In genomic region chr16:91732816-91733215, GRCm38 (mm10) we compare ENCODE assay signal across 16 mouse cellular contexts.
"Had no signal": no experiment of that assay in that cellular context is flagged by ENCODE, and none has a peak within 500 bp of the region (broad histone marks: within the 10 kb centered on the region; RNA-seq: fewer than 3 reads in every experiment).

No protein-coding gene starts in this region.

- H3K4me3 ChIP-seq: myocyte; stomach, embryonic 15.5 days had no signal

- ATAC-seq: midbrain, embryonic 13.5 days; midbrain, embryonic 16.5 days had no signal

- H3K27me3 ChIP-seq: midbrain, embryonic 13.5 days; neural tube, embryonic 13.5 days; neural tube, embryonic 15.5 days; stomach, embryonic 15.5 days had no signal

- H3K4me2 ChIP-seq: lung, embryonic 14.5 days; stomach, embryonic 15.5 days had no signal

- DNase-seq: lung, adult 18-20 months; lung, embryonic 14.5 days; lung, postnatal 10 days; lung, postnatal 4 days; retina, postnatal 1 day; right cerebral cortex, postnatal 14 days; thymus, adult 2 months; thymus, postnatal 25 days; thymus, postnatal 4 days had no signal

- H3K9ac ChIP-seq: lung, embryonic 14.5 days; neural tube, embryonic 15.5 days; stomach, embryonic 15.5 days had no signal

- H3K27ac ChIP-seq: midbrain, embryonic 13.5 days; neural tube, embryonic 13.5 days; neural tube, embryonic 15.5 days; stomach, embryonic 15.5 days; stomach, postnatal 0 days had no signal

- H3K9me3 ChIP-seq: midbrain, embryonic 13.5 days; neural tube, embryonic 13.5 days; neural tube, embryonic 15.5 days; stomach, embryonic 15.5 days had no signal

- H3K36me3 ChIP-seq: midbrain, embryonic 13.5 days; neural tube, embryonic 13.5 days; neural tube, embryonic 15.5 days; stomach, embryonic 15.5 days had no signal
